Mouse (Mus musculus) E14TG2a.4 (cell line): ENCODE results near the gene Prdx5.

Experiments
- CTCF ChIP-seq: conservative IDR thresholded peaks from 2 replicates; pipeline ENCODE4 v1.5.1; 2014; ENCODE audit warnings: low read length
- POU5F1 ChIP-seq: IDR thresholded peaks from 2 replicates; pipeline ENCODE4 v1.6.1; 2014; ENCODE audit warnings: low read length, borderline replicate concordance

DNA sequence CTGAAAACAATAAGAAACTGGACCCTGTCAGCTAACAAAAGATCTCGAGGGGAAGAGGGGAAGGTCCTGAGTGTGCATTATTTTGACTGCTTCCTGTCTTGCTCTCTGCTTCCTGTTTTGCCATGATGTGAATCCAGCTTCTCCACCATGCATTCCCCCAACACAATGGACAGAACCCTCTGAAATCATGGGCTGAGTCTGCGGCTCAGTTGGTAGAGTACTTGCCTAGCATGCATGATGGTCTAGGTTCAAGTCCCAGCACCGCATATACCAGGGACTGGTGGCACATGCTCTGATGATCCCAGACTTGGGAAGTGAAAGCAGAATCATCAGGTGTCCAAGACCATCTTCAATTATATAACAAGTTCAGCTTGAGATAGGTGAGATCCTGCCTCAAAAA, 37.2 kb downstream of the Prdx5 start:
- TF ChIP-seq CTCF: no peak
- TF ChIP-seq POU5F1: no peak
